Mouse (Mus musculus) Muller cell, postnatal 12 days (primary cell): ENCODE data around the gene Alcam.

Experiments
- DNase-seq: peaks from one replicate; pipeline ENCODE4 v3.0.0-alpha.2; 2015; ENCODE audit errors: inconsistent ontology term

Gene Alcam

DNA sequence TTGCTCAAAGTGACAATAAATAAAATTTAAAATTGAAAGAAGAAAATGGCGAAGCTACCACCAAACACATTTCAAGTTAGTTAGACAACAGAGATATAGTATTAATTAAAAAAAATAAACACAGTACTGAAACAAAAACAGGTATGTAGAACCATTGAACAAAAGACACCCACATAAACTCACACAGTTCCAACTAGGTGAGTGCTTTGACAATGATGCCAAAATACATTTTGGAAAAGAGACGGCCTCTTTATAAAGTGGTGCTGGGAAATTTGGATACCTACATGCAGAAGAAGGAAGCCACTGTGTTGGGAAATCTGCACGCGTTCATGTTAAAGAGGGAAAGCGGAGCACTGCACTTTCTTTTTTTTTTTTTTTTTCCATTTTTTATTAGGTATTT, 85.4 kb downstream of the Alcam start:
- DNase-seq, result no peak

DNA sequence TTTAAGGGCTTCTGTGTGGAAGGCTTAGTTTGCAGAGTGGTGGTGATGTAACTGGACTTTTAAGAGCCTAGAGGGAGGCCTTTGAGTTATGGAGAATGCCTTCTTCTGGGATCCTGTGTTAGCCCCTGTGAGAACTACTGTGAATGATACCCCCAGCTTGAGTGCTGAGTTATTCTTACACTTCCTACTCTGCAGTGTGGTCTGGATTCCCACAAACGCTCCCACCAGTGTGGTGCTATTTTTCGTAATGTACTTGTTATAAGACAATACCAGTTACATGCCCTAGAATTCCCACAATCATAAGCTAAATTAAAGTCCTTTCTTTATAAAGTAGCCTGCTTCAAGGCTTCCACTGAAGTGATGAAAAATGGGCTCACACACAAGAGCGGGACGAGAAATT, 87.0 kb downstream of the Alcam start:
- no peak for DNase-seq

DNA sequence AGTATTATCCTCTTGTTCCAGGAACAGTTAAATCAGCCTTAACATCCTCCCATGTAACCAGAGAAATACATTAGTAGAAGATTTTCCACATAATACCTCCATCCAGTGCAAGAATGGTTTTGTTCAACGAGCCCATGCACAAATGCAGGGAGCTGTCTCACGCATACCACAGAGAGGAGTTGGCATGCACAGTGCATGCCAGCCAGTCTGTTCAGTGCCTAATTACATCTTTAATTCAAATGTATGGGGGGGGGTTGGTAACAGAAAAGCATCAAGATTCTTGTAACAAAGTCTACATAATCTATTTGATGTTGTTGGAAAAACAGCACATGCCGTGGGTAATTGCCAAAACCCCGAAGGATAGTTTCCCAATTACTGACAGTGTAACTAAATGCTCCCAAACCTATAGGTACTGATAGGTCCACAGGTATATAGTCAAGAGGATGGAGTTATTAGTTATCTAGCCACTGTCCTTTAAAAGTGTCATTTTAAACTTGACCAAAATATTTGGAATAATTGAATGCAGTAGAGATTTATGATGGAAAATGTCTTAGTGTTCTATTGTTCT, 89.8 kb downstream of the Alcam start:
- peak; percentile 34 for DNase-seq

DNA sequence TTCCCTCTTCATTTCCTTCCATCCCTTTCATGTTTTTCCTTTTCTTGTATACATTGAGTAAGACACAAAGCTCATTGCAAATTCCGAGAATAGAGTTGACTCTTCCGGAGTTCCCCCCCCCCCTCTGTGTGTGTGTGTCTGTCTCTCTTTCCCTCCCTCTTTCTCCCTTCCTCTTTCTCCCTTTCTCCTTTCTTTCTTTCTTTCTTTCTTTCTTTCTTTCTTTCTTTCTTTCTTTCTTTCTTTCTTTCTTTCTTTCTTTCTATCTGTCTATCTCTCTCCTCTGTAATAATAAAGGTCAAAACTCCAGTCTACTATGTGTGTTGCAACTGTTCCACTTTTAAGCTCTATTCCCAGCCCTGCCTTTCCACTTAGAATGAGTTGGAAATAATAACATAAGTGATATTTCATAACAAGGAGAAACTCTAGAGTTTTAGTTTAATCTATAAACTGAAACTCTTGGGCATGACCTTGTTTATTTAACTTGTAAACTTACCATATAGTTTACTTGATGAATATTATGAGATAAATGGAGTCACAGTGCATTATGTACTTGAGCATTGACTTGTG, 110.3 kb downstream of the Alcam start:
- DNase-seq, result no peak

DNA sequence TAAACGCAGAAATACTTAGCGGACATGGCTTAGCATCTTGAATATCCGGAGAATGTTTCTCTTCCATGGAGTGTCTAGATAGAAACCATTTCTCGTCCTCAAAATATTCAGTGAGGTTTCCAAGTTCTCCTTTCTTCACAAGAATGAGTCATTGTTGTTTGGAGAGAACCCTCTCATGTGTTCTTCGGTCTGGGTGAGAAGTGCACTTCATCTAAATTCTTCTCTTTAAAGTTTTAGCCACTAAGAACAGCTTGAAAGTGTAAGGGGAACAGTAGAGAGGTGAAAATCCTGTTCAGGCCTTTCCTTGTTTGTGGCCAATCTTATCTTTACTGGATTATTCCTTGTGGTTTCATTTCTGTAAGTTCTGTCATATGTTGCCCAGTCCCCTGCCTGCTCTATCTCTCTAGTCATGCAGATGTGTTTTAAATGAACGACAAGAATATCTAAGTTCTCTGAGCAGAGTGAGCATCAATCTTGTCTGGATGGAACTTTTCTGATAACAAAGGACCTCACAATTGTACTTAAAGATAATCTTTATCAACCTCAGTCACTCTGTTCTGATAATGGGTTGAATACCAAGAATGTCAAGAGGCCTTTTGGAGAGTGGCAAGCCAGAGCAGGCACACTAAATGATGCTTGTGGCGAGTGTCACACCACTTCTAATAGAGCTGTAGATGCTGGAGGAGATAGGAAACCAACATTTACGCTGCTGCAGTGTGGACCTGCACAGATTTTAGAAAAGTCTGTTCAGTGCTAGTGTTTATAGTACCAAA, 111.0 kb downstream of the Alcam start:
- peak; percentile 57 for DNase-seq

DNA sequence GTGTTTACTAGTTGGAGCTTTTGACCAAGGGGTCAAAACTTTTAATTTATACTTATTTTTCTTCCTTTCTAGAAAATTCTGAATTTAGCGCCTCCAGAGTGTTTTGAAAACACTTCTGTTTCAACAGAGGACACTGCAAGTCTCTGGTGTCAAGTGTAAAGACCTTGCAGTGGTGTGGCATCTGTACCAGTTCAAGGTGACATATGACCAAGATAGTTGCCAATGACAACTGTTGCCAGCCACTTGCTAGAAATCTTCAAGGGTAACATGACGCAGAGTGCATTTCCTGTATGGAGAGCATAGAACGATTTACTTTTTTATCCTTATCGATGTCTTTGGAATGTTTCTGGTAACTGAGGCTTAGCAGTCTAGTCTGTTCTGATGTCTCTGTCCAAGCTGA, 119.8 kb downstream of the Alcam start:
- no peak for DNase-seq

DNA sequence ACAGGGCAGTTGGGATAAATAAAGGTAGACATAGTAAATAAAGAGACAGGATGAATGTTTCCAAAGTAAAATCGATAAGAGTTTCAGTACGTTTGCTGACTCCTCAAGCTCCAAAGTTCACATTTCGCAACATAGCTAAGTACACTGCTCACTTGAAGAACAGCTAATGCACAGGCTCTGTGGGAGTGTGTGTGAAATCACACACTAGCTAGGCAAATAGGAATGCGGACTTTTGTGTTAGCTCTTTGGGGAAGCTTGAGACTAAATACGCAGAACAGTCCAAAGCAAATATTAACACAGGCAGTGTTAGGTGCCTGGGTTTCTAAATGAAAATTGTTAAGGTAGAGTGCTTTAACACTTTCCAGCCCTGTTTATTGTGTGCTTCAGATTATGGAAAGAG, 120.2 kb downstream of the Alcam start:
- no peak for DNase-seq

DNA sequence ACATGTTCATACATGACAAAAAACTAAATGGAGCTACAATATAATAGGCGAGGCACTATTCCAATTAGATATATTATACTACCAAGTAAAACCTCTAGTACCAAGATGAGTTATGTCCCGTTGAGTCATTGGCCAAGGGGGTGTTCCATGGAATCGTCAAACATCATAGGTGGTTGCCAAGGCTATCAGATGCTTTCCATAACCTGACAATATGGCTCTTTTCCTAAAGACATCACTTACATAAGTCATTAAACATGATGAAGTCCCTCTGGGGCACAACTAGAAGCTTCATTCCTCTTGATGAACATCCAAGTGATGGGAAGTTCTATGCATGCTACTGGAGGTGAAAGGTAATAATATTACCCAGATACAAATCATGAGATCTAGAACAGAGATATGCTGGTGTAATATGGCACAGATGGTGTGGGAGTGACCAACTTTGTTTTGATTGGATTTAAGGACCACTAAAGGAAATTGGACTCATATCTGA, 122.5 kb downstream of the Alcam start:
- DNase-seq, result no peak

DNA sequence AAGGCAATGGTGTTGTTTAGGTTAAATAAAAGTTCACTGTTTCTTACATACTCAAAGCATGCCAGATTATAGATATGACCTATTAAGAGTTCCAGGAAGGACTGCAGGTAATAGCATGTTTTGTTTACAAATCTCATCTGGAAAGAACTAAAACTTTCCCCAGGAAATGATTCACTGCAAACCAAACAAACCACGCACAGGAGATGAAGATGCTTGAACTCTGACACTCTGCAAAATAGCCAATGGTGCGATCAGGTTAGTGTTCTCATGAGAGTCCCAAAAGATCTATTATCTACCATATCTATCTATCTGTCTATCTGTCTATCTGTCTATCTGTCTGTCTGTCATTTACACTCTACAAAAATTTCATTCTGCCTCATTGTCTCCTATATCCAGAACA, 124.5 kb downstream of the Alcam start:
- DNase-seq, result no peak

DNA sequence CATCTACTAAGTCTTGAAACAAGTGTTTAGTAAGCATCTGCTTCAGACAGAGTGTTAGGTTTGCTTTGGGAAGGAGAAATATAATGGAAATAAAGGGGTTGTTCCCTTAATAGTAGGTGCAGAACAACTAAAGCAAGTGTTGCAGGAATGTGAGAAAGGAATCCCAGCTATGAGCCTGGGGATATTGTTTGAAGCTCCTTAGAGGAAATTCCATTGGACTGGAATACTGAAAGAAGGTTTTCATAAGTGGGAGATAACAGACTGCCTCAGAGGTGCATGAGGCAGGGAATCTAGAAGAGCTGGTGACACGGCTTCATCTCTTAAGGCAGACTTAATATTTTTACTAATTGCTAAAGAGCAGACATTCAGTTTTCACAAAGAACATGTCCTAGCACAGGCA, 134.6 kb downstream of the Alcam start:
- DNase-seq, result peak; percentile 22

DNA sequence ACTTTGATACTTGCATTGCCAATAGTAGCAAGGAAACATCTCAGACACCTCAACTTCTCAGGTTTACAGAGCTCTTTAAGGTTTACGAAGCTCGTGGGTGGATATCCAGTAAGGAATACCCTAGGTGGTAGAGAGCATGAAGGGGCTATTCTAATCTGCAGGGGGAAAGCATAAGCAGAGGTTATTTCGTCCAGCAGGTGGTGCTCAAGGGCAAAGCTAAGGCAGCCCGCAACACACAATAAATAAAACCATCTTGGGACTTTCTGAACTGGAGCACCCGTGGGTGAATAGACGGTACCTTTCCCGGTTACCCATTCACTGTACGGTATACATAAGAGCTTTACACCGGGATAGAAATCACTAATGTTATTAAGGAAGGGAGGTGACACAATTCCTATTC, 142.8 kb downstream of the Alcam start:
- DNase-seq, result peak; percentile 45

DNA sequence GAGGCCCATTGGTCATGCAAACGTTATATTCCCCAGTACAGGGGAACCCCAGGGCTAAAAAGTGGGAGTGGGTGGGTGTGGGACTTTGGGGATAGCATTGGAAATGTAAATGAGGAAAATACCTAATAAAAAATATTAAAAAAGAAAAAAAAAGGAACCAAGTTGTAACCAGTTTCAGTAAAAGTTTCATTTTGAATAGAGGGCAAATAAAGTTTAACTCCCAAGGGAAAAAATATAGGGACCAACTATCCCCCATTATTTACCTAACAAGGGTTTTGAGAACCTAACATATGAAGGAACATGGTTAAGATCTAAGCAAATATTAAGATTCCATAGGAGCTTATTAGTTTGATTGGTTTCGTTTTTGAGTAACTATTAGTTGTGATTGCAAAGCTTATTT, 146.9 kb downstream of the Alcam start:
- no peak for DNase-seq

DNA sequence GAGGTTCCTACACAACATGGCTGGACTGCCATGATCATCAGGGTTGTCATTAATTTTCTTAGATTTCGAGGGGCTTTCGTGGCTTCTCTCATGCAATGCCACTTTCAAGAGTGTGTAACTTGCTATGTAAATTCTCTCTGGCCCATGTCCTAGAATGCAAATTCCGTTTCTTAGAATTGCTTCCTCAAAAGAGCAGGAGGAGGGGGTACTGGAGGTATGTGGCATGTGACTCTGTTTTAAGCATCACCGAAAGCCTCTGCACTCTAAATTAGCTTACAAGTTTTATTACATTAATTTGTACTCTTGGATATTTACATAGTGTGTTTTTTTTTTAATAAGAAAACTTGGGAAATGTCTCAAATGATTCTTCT, 150.4 kb downstream of the Alcam start:
- DNase-seq, result no peak

DNA sequence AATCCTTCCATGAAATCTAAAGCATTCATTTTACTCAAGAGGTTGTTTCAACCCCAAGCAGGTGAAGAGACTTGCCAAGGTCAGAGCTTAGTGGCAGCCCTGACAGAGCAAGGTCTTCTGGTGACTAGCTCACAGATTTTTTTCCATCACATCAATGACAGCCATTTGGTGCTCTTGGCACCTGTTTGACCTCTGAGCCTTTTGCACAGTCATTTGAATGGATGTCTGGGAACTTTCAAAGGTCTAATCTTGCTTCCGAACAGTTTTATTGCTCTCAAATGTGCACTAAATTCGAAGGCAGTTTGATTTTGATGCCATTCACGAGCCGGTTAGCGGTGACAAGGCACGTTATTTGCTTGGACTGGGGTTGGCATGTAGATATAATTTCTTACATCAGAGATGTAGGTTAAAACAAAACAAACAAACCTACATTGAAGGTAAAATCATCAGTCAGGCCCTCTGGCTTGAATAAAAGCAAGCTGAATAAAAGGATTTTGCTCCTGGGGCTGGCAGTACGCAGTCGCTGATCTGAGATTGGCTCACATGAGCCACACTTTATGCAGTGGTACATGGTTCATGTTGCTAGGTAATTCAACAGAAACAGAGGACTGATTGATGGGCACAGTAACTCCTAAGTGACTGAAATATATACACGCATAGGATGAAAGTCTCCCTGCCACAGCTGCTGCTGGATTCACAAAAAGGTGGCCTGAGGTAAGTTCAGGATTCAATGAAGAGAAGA, 150.9 kb downstream of the Alcam start:
- DNase-seq, result no peak

DNA sequence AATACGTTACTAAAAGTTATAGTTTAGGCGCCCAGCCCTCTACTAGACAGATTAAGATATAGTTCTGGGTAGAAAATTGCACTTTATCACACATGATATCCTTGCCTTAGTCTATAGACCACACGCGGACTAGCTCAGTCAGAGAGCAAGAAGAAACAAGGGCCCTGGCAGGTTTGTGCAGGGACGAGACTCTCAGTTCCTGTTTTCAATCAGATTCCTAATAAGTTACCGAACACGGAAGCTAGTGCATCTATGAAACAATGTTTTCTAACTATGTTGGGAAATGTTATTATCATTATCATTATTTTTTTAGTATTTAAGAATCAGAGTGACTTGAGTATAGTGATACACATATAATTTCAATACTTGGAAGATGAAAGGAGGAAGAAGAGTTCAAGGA, 152.1 kb downstream of the Alcam start:
- DNase-seq, result no peak

DNA sequence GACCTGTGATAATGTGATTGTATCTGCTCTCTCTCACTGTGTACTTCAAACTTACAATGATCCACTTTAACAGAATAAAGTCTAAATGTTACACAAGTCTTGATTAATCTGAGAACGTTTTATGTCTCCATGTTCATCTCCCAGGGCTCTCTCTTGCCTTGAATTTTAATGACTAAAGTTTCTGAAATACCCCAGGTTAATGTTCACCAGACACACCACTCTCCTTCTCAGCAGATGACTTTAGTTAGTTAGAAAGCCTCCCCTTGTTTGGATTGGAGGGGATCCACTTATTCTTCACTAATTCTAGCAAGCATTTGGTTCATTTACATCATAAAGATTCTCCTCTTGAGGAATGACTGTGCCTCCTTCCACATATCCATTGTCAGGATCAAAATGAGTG, 157.5 kb downstream of the Alcam start:
- no peak for DNase-seq

DNA sequence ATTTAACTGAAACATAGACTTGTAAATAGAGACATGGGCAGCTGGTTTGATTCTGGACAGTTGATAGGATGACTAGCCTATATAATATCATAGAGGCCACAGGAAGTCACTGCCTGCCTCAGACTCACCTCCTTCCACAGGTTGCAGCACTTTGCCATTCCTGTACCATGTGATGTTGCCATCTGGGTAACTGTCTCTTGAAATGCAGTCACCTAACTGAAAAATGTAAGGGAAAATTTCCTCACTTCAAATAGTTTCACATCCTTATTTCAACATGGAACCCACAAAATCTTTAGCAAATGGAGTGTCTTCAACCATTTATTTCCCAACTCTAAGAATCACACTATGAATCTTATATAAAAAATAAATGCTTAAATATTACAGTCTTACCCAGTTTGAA, 158.3 kb downstream of the Alcam start:
- no peak for DNase-seq

DNA sequence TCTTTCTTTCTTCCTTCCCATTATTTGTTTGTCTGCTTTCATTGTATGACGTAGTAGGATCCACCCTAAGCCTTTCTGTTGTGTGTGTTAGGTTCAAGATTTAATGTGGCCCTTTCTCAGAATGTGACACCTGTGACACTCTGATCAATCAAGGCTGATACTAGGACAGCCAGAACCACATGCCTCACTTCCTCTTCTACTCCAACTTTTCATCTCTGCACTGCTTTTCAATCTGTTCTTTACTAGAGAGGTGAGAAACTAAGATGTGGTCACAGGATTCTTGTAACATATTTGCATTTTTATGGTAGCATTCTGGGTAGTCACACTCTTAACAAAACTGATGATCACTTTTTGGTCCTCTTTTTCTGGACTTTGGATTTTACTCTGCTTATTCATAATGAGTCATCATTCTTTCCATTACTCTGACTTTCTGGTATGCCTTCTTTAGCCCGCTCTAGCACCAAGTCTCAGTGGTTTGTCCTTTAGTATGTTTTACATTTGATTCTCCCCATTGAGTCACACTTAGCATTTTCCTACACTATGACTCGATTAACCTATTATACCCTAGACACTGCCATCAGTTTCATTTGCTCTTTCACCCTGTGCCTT, 161.3 kb downstream of the Alcam start:
- DNase-seq, result peak; percentile 81

DNA sequence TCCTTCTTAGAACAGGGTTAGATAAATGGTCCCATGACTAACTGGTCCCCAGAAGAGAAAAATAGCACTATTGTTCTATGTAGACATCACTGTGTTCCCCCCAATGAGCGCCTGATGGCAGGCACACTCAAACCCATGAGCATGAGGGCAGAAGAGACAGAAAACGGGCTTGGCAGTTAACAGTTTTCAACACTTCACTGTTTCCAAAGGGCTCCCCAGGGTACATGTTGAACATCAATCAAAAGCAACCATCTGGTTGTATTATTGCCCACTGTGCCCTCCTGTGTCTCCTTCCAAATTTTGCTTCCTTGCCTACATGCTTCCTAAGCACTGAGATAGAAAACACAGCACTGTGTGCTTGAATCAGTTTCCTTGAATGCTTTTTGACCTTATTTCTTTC, 173.7 kb downstream of the Alcam start:
- no peak for DNase-seq

DNA sequence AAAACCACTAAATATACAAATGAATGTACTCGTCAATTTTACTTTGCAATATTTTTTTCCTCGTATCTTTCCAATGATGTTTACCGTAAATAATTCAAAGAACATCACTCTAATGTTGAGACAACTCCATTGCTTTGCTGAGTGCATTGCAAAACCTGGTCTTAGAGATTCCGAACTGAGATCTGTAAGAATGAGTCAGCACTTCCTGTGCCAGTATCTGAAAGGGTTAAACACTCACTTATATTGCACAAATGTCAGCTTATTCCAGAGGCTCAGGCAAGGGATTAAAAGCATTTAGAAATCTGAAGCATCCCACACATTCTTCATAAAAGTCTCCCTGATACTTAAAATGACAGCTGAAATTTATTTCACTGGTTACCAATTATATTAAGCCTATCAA, 188.8 kb downstream of the Alcam start:
- DNase-seq, result no peak

DNA sequence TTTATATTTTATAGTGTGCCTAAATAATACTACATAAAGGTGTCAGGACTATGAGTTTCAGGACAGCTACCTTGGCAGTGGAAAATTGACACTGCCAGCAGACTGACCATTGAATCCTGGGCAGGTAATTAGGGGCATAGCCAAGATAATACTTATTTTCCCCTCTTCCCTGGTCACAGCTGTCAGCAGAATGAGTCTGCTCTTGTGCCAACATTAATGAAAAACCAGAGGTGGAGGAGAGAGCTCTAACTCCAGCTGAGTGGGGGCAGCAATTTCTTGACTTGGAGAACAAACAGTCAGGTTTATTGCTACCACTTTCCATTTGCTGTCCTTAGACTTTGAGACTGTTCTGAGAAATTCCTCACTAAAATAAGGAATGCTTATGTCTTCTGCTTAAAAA, 190.1 kb downstream of the Alcam start:
- DNase-seq, result no peak

DNA sequence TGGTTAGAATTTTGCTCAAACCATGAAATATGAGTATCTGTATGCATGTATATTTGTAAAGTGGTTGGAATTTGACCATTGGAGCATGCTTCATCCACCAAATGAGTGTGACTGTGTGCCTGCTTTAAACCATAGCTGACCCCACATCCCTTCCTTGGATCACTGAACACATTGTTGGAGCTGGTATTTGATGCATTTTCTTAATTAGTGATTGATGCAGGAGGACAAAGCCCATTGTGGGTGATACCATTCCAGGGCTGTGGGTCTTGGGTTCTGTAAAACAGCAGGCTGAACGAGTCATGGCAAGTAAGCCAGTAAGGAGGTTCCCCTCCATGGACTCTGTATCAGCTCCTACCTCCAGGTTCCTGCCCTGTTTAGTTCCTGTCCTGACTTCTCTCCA, 191.3 kb downstream of the Alcam start:
- peak; percentile 88 for DNase-seq
